Mouse (Mus musculus) stomach, postnatal 0 days (tissue): Measurements from ENCODE around the gene Thg1l. TPM values are rescaled to one million over a fixed set of nuclear protein-coding genes. Genes with fewer than 3 reads are reported as not detected.

Source experiments
- ATAC-seq: fragments of 200-750 bp; cut with Nextera tagmentation; 2 replicates; pipeline ENCODE4 v1.8.0; 2017; ENCODE audit not compliant: low FRiP score, low TSS enrichment
- DNase-seq: peaks from one replicate; pipeline ENCODE4 v3.0.0-alpha.2; 2016; ENCODE audit warnings: low spot score
- H3K27ac ChIP-seq: fragments of 300-500 bp; sonication (generic); replicated peaks from 2 replicates; pipeline ENCODE4 v1.5.1; 2014; ENCODE audit warnings: mild to moderate bottlenecking, control low read depth
- H3K27me3 ChIP-seq: fragments of 300-500 bp; sonication (generic); 2 replicates; pipeline ENCODE4 v1.6.1; 2014; ENCODE audit warnings: low read length; ENCODE audit not compliant: control insufficient read depth, insufficient read depth
- H3K36me3 ChIP-seq: fragments of 300-500 bp; sonication (generic); 2 replicates; pipeline ENCODE4 v1.6.1; 2014; ENCODE audit warnings: low read length, mixed read lengths; ENCODE audit not compliant: control insufficient read depth, insufficient read depth
- H3K4me1 ChIP-seq: fragments of 300-500 bp; sonication (generic); replicated peaks from 2 replicates; pipeline ENCODE4 v1.6.1; 2014; ENCODE audit warnings: antibody characterized with exemption; ENCODE audit not compliant: control insufficient read depth, insufficient read depth
- H3K4me2 ChIP-seq: fragments of 300-500 bp; sonication (generic); replicated peaks from 2 replicates; pipeline ENCODE4 v1.6.1; 2014; ENCODE audit warnings: low read depth, mild to moderate bottlenecking, control low read depth, moderate library complexity
- H3K4me3 ChIP-seq: fragments of 300-500 bp; sonication (generic); 2 replicates; pipeline ENCODE4 v1.5.1; 2014; ENCODE audit warnings: low read depth, low read length, control low read depth
- H3K9ac ChIP-seq: fragments of 300-500 bp; sonication (generic); 2 replicates; pipeline ENCODE4 v1.6.1; 2014; ENCODE audit warnings: mild to moderate bottlenecking, low read length, control low read depth, mixed read lengths
- H3K9me3 ChIP-seq: fragments of 300-500 bp; sonication (generic); 2 replicates; pipeline ENCODE4 v1.6.1; 2016; ENCODE audit warnings: low read length; ENCODE audit not compliant: control insufficient read depth
- CTCF ChIP-seq: IDR thresholded peaks from 2 replicates; pipeline ENCODE4 v1.5.1; 2016; ENCODE audit warnings: antibody characterized with exemption, low read depth, mild to moderate bottlenecking, moderate library complexity
- EP300 ChIP-seq: optimal IDR thresholded peaks from 2 replicates; pipeline ENCODE3; 2016; ENCODE audit warnings: antibody characterized with exemption
- WGBS: fragments of 180-500 bp; shearing (Covaris S2); extraction: QIAGEN DNeasy Blood & Tissue Kit; methylation state at CpG from one replicate; pipeline ENCODE4 v1.1.7; 2014; 5-methylcytosine and 5-hydroxymethylcytosine counted together
- polyA plus RNA-seq: library from polyadenylated mRNA; unstranded; fragments of >200 nt; fragmentation: Nextera tagmentation; extraction: Ambion mirVana; gene quantifications from 2 replicates; pipeline ENCODE4 v1.2.1, GENCODE M21; 2015

The Thg1l gene
- polyA plus RNA-seq, 1 experiment from 2014 or later = 6.9 TPM

DNA sequence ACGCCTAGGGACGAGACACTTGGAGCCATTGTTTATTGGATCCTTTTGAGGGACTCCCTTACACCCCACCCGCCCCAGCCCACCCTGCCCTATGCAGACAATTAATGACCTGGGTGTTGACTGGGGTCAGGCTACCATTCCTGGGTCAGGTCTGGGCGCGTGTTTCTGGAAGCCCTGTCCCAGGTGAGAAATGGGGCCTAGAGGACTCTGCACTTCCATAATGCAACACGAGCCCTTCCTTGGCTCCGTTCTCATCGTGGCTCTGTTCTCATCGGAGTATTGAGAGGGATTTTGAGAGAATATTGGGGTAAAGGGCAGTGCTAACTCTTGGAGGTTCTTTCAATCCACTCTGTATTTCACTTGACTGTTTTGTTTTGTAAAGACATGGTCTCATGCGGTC is 39.1 kb downstream of the Thg1l start:
- 72% methylated on average over 10 of the region's 10 CpGs for WGBS
- Histone ChIP-seq H3K27me3 (no peaks in the 10 kb centered on the region), H3K27ac (no peak overlapping the region), H3K4me1 (no peaks in the 10 kb centered on the region), H3K4me3 (no peak overlapping the region), H3K4me2 (no peak overlapping the region), H3K36me3 (peaks cover 6% of the 10 kb centered on the region; the same call in 1 of the 2 replicates), H3K9me3 (no peaks in the 10 kb centered on the region), H3K9ac (no peak overlapping the region)
- no peak for TF ChIP-seq CTCF
- TF ChIP-seq EP300 = no peak
- DNase-seq (no peak), ATAC-seq (no peak)

DNA sequence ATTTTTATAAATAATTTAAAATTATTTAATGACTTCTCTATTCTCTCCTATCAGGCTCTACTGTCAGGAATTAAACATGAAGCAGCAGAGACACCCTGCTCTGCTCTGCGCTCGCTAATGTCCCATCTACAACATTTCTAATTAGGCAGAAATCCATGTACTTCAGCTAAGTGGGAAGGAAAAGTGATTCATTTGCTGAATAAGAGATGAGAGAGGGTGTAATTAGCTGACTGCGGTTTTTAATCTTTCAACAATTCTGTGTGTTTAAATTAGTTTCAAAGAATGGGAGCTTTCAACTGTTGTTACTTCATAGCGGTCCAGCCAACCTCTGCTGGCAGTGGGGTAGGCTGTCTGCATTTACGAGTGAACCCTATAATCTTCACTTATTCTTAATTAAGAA is 44.6 kb downstream of the Thg1l start:
- Histone ChIP-seq H3K4me2 (no peak overlapping the region), H3K4me3 (no peak overlapping the region), H3K4me1 (no peaks in the 10 kb centered on the region), H3K9ac (no peak overlapping the region), H3K27me3 (no peaks in the 10 kb centered on the region), H3K9me3 (no peaks in the 10 kb centered on the region), H3K27ac (no peak overlapping the region), H3K36me3 (peaks cover 30% of the 10 kb centered on the region)
- WGBS = 95% methylated on average over 5 of the region's 5 CpGs
- DNase-seq (no peak), ATAC-seq (no peak)
- no peak for TF ChIP-seq EP300
- TF ChIP-seq CTCF = no peak

DNA sequence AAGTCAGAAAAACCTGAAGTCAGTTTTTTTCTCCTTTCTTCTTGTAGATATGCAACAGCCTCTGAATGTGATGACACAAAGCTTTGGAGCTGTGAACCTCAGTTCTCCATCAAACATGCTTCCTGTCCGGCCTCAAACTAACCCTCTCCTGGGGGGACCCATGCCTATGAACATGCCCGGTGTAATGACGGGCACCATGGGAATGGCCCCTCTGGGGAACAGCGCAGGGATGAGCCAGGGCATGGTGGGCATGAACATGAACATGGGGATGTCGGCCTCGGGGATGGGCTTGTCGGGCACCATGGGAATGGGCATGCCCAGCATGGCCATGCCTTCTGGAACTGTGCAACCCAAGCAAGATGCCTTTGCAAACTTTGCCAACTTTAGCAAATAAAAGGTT is 46.4 kb downstream of the Thg1l start:
- Histone ChIP-seq H3K4me3 (no peak overlapping the region), H3K27ac (no peak overlapping the region), H3K36me3 (peaks cover 30% of the 10 kb centered on the region), H3K4me2 (no peak overlapping the region), H3K9me3 (no peaks in the 10 kb centered on the region), H3K4me1 (no peaks in the 10 kb centered on the region), H3K27me3 (no peaks in the 10 kb centered on the region), H3K9ac (no peak overlapping the region)
- ATAC-seq (no peak), DNase-seq (no peak)
- 94% methylated on average over 7 of the region's 7 CpGs for WGBS
- no peak for TF ChIP-seq CTCF
- TF ChIP-seq EP300 = no peak

- no peaks in the 10 kb centered on the region for H3K4me1 ChIP-seq
- no peak for TF ChIP-seq CTCF
- TF ChIP-seq EP300 = no peak
- no peak for ATAC-seq
- no peaks in the 10 kb centered on the region for H3K9me3 ChIP-seq
- H3K36me3 ChIP-seq = peaks cover 30% of the 10 kb centered on the region
- H3K27me3 ChIP-seq = no peaks in the 10 kb centered on the region
- H3K4me3 ChIP-seq = no peak overlapping the region
- DNase-seq = no peak
- H3K4me2 ChIP-seq = no peak overlapping the region
- no peak overlapping the region for H3K27ac ChIP-seq
- 89% methylated on average over 7 of the region's 7 CpGs for WGBS
- H3K9ac ChIP-seq = no peak overlapping the region
These were observed 47.2 kb downstream of the Thg1l start for GRCm38 (mm10) chr11:45908070-45908469.

GRCm38 (mm10) chr11:45907301-45907700 is 48.0 kb downstream of the Thg1l start:
- no peaks in the 10 kb centered on the region for H3K4me1 ChIP-seq
- DNase-seq = no peak
- 71% methylated on average over 5 of the region's 5 CpGs for WGBS
- no peak overlapping the region for H3K4me3 ChIP-seq
- peaks cover 30% of the 10 kb centered on the region for H3K36me3 ChIP-seq
- no peak overlapping the region for H3K27ac ChIP-seq
- TF ChIP-seq EP300 (no peak), CTCF (no peak)
- ATAC-seq = no peak
- H3K9ac ChIP-seq = no peak overlapping the region
- no peaks in the 10 kb centered on the region for H3K9me3 ChIP-seq
- H3K4me2 ChIP-seq = no peak overlapping the region
- H3K27me3 ChIP-seq = no peaks in the 10 kb centered on the region

GRCm38 (mm10) chr11:45906109-45906786 is 49.0 kb downstream of the Thg1l start:
- peaks cover 24% of the 10 kb centered on the region for H3K36me3 ChIP-seq
- WGBS = 85% methylated on average over 8 of the region's 8 CpGs

More at GRCm38 (mm10) chr11:45906109-45906786, 49.0 kb downstream of the Thg1l start:
- H3K4me1 ChIP-seq = no peaks in the 10 kb centered on the region
- TF ChIP-seq CTCF = no peak
- no peak for TF ChIP-seq EP300
- no peaks in the 10 kb centered on the region for H3K9me3 ChIP-seq
- no peak for ATAC-seq
- H3K27me3 ChIP-seq = no peaks in the 10 kb centered on the region
- H3K27ac ChIP-seq = no peak overlapping the region
- no peak overlapping the region for H3K9ac ChIP-seq
- no peak overlapping the region for H3K4me3 ChIP-seq
- H3K4me2 ChIP-seq = no peak overlapping the region
- no peak for DNase-seq
